Mouse (Mus musculus): ENCODE data around the gene Dync2li1. TPM values are rescaled to one million over a fixed set of nuclear protein-coding genes. Genes with fewer than 3 reads are reported as not detected.

Dync2li1 gene
- 33.5 and 35.4 TPM in 2 replicates for polyA plus RNA-seq (2015; fragmentation: Nextera tagmentation; extraction: Ambion mirVana)

GRCm38 (mm10) chr17:84626276-84626856 is at the start of gene Dync2li1:
TSS of gene Dync2li1 (plus strand) at chr17:84626496.
- peak; percentile 98 for ATAC-seq (replicated peaks)
- Histone ChIP-seq H3K27ac (peak within 1 kb of the TSS; percentile 79), H3K36me3 (replicated peaks) (no peaks in the 10 kb centered on the region), H3K4me1 (peaks cover 11% of the 10 kb centered on the region; the same call in 1 of the 2 replicates), H3K4me2 (peak within 1 kb of the TSS; percentile 63), H3K4me3 (peak within 1 kb of the TSS; percentile 63), H3K9me3 (no peaks in the 10 kb centered on the region), H3K9ac (peak within 1 kb of the TSS; percentile 58), H3K27me3 (replicated peaks) (no peaks in the 10 kb centered on the region)
- WGBS = under 1% methylated on average over 25 of the region's 25 CpGs

- H3K9me3 ChIP-seq = no peaks in the 10 kb centered on the region
- no peak overlapping the region for H3K27ac ChIP-seq
- H3K36me3 ChIP-seq (replicated peaks) = no peaks in the 10 kb centered on the region
- no peak overlapping the region for H3K4me3 ChIP-seq
- H3K9ac ChIP-seq = no peak overlapping the region
- no peak overlapping the region for H3K4me2 ChIP-seq
- 87% methylated on average over 16 of the region's 16 CpGs for WGBS
- ATAC-seq (replicated peaks) = no peak
- H3K4me1 ChIP-seq = no peaks in the 10 kb centered on the region
- no peaks in the 10 kb centered on the region for H3K27me3 ChIP-seq (replicated peaks)
These were observed 49.5 kb upstream of the Dync2li1 start for GRCm38 (mm10) chr17:84576621-84577293.

- H3K27me3 ChIP-seq (replicated peaks) = no peaks in the 10 kb centered on the region
- no peaks in the 10 kb centered on the region for H3K9me3 ChIP-seq
- H3K4me2 ChIP-seq = no peak overlapping the region
- H3K36me3 ChIP-seq (replicated peaks) = no peaks in the 10 kb centered on the region
- H3K9ac ChIP-seq = no peak overlapping the region
- 84% methylated on average over 8 of the region's 8 CpGs for WGBS
- no peak overlapping the region for H3K4me3 ChIP-seq
- no peak for ATAC-seq (replicated peaks)
- H3K27ac ChIP-seq = no peak overlapping the region
- H3K4me1 ChIP-seq = no peaks in the 10 kb centered on the region
These were observed 47.0 kb upstream of the Dync2li1 start for GRCm38 (mm10) chr17:84579249-84579648.

- H3K27ac ChIP-seq = no peak overlapping the region
- H3K9ac ChIP-seq = no peak overlapping the region
- no peak overlapping the region for H3K4me2 ChIP-seq
- no peaks in the 10 kb centered on the region for H3K9me3 ChIP-seq
- no peaks in the 10 kb centered on the region for H3K4me1 ChIP-seq
- no peak for ATAC-seq (replicated peaks)
- 88% methylated on average over 10 of the region's 10 CpGs for WGBS
- no peaks in the 10 kb centered on the region for H3K27me3 ChIP-seq (replicated peaks)
- no peak overlapping the region for H3K4me3 ChIP-seq
- H3K36me3 ChIP-seq (replicated peaks) = no peaks in the 10 kb centered on the region
These were observed 46.5 kb upstream of the Dync2li1 start for GRCm38 (mm10) chr17:84579817-84580216.

- no peak for ATAC-seq (replicated peaks)
- no peaks in the 10 kb centered on the region for H3K27me3 ChIP-seq (replicated peaks)
- no peaks in the 10 kb centered on the region for H3K9me3 ChIP-seq
- H3K27ac ChIP-seq = no peak overlapping the region
- H3K36me3 ChIP-seq (replicated peaks) = no peaks in the 10 kb centered on the region
- H3K9ac ChIP-seq = no peak overlapping the region
- no peaks in the 10 kb centered on the region for H3K4me1 ChIP-seq
- no peak overlapping the region for H3K4me2 ChIP-seq
- no peak overlapping the region for H3K4me3 ChIP-seq
- WGBS = 62% methylated on average over 8 of the region's 8 CpGs
These were observed 45.5 kb upstream of the Dync2li1 start for GRCm38 (mm10) chr17:84580821-84581220.

- H3K27me3 ChIP-seq (replicated peaks) = no peaks in the 10 kb centered on the region
- 66% methylated on average over 8 of the region's 8 CpGs for WGBS
- no peak overlapping the region for H3K4me3 ChIP-seq
- ATAC-seq (replicated peaks) = 0 out of 2 replicates have a peak, but pooled peaks have one; percentile 27
- H3K9ac ChIP-seq = no peak overlapping the region
- no peak overlapping the region for H3K27ac ChIP-seq
- H3K4me2 ChIP-seq = no peak overlapping the region
- no peaks in the 10 kb centered on the region for H3K4me1 ChIP-seq
- no peaks in the 10 kb centered on the region for H3K9me3 ChIP-seq
- no peaks in the 10 kb centered on the region for H3K36me3 ChIP-seq (replicated peaks)
These were observed 44.4 kb upstream of the Dync2li1 start for GRCm38 (mm10) chr17:84581740-84582414.

- Histone ChIP-seq H3K4me3 (no peak overlapping the region), H3K27ac (no peak overlapping the region), H3K9ac (no peak overlapping the region), H3K4me2 (no peak overlapping the region), H3K4me1 (no peaks in the 10 kb centered on the region), H3K36me3 (replicated peaks) (no peaks in the 10 kb centered on the region), H3K9me3 (no peaks in the 10 kb centered on the region), H3K27me3 (replicated peaks) (no peaks in the 10 kb centered on the region)
- no peak for ATAC-seq (replicated peaks)
- 73% methylated on average over 9 of the region's 9 CpGs for WGBS
These were observed 42.2 kb upstream of the Dync2li1 start for GRCm38 (mm10) chr17:84584107-84584506.

- Histone ChIP-seq H3K4me3 (no peak overlapping the region), H3K9ac (no peak overlapping the region), H3K4me1 (no peaks in the 10 kb centered on the region), H3K36me3 (replicated peaks) (no peaks in the 10 kb centered on the region), H3K27me3 (replicated peaks) (no peaks in the 10 kb centered on the region), H3K9me3 (no peaks in the 10 kb centered on the region), H3K4me2 (no peak overlapping the region), H3K27ac (no peak overlapping the region)
- 80% methylated on average over 8 of the region's 8 CpGs for WGBS
- no peak for ATAC-seq (replicated peaks)
These were observed 41.2 kb upstream of the Dync2li1 start for GRCm38 (mm10) chr17:84585104-84585503.

GRCm38 (mm10) chr17:84590065-84590464 is 36.2 kb upstream of the Dync2li1 start:
- ATAC-seq (replicated peaks) = no peak
- H3K27ac ChIP-seq = no peak overlapping the region
- WGBS = 93% methylated on average over 7 of the region's 7 CpGs
- no peaks in the 10 kb centered on the region for H3K36me3 ChIP-seq (replicated peaks)
- no peak overlapping the region for H3K9ac ChIP-seq
- no peaks in the 10 kb centered on the region for H3K27me3 ChIP-seq (replicated peaks)
- H3K4me3 ChIP-seq = no peak overlapping the region
- H3K4me1 ChIP-seq = no peaks in the 10 kb centered on the region
- no peak overlapping the region for H3K4me2 ChIP-seq
- H3K9me3 ChIP-seq = no peaks in the 10 kb centered on the region

- no peak for ATAC-seq (replicated peaks)
- Histone ChIP-seq H3K4me1 (peaks cover 10% of the 10 kb centered on the region; the same call in 1 of the 2 replicates), H3K4me2 (no peak overlapping the region), H3K27ac (0 out of 2 replicates have a peak overlapping the region, but pooled peaks have one; percentile 8), H3K27me3 (replicated peaks) (no peaks in the 10 kb centered on the region), H3K9ac (no peak overlapping the region), H3K9me3 (no peaks in the 10 kb centered on the region), H3K4me3 (no peak overlapping the region), H3K36me3 (replicated peaks) (no peaks in the 10 kb centered on the region)
- WGBS = 83% methylated on average over 16 of the region's 16 CpGs
These were observed 34.7 kb upstream of the Dync2li1 start for GRCm38 (mm10) chr17:84591431-84592150.

GRCm38 (mm10) chr17:84596015-84596441 is 30.3 kb upstream of the Dync2li1 start:
- Histone ChIP-seq H3K9me3 (no peaks in the 10 kb centered on the region), H3K9ac (peak overlapping the region; percentile 1; the same call in 1 of the 2 replicates), H3K36me3 (replicated peaks) (no peaks in the 10 kb centered on the region), H3K27ac (peak overlapping the region; percentile 73), H3K4me3 (peak overlapping the region; percentile 13; the same call in 1 of the 2 replicates), H3K27me3 (replicated peaks) (no peaks in the 10 kb centered on the region), H3K4me2 (peak overlapping the region; percentile 44), H3K4me1 (peaks cover 12% of the 10 kb centered on the region; the same call in 1 of the 2 replicates)
- peak; percentile 85 for ATAC-seq (replicated peaks)
- 29% methylated on average over 10 of the region's 10 CpGs for WGBS

- 30% methylated on average over 7 of the region's 7 CpGs for WGBS
- Histone ChIP-seq H3K9ac (peak overlapping the region; percentile 1; the same call in 1 of the 2 replicates), H3K36me3 (replicated peaks) (no peaks in the 10 kb centered on the region)
These were observed 29.8 kb upstream of the Dync2li1 start for GRCm38 (mm10) chr17:84596501-84596900.

More at GRCm38 (mm10) chr17:84596501-84596900, 29.8 kb upstream of the Dync2li1 start:
- peak overlapping the region; percentile 13; the same call in 1 of the 2 replicates for H3K4me3 ChIP-seq
- no peaks in the 10 kb centered on the region for H3K27me3 ChIP-seq (replicated peaks)
- H3K27ac ChIP-seq = peak overlapping the region; percentile 73
- H3K4me2 ChIP-seq = peak overlapping the region; percentile 44
- H3K4me1 ChIP-seq = peaks cover 12% of the 10 kb centered on the region; the same call in 1 of the 2 replicates
- no peak for ATAC-seq (replicated peaks)
- H3K9me3 ChIP-seq = no peaks in the 10 kb centered on the region

Measured in midbrain, embryonic 15.5 days (tissue).